12 mouse cellular contexts compared by ENCODE assay signal in genomic region chr1:168402683-168403082, GRCm38 (mm10). TPM values are rescaled to one million over a fixed set of nuclear protein-coding genes. Genes with fewer than 3 reads are reported as not detected.
DNase-seq lines count a peak whose midpoint lies in the region; ATAC-seq and TF ChIP-seq lines count a peak whose summit lies in the region.
"Had no signal": no experiment of that assay in that cellular context is flagged by ENCODE, and none has a peak within 500 bp of the region (broad histone marks: within the 10 kb centered on the region; RNA-seq: fewer than 3 reads in every experiment).

No protein-coding gene starts in this region.

- intact Hi-C loops in left cerebral cortex, postnatal 25 days (cut with DNase I): no loop called here

- no peak for TF ChIP-seq CTCF in cerebellum, adult 2 months (IDR thresholded peaks at IDR 0.05; ENCODE audit: borderline replicate concordance, insufficient read depth, low read depth, low read length)

- no peaks in the 10 kb centered on the region for H3K27me3 ChIP-seq in heart, embryonic 12.5 days (replicated peaks)
- no peaks in the 10 kb centered on the region for H3K27me3 ChIP-seq in kidney, embryonic 16.5 days (ENCODE audit: insufficient read depth, low read length)
- no peaks in the 10 kb centered on the region for H3K27me3 ChIP-seq in forebrain, embryonic 11.5 days (ENCODE audit: control insufficient read depth, insufficient read depth, low read length)
- H3K27me3 ChIP-seq in limb, embryonic 14.5 days (ENCODE audit: control insufficient read depth, insufficient read depth, low read length): no peaks in the 10 kb centered on the region
- no peaks in the 10 kb centered on the region for H3K27me3 ChIP-seq in cerebellum, adult 2 months (ENCODE audit: control insufficient read depth, insufficient read depth, low read length)
- H3K27me3 ChIP-seq: lung, embryonic 15.5 days had no signal

- H3K36me3 ChIP-seq in heart, embryonic 12.5 days: peaks cover 27% of the 10 kb centered on the region
- H3K36me3 ChIP-seq in kidney, embryonic 16.5 days (ENCODE audit: insufficient read depth, low read length): peaks cover 26% of the 10 kb centered on the region
- H3K36me3 ChIP-seq in forebrain, embryonic 11.5 days (ENCODE audit: control insufficient read depth, insufficient read depth, low read length): no peaks in the 10 kb centered on the region; the same call in 1 of the 2 replicates
- H3K36me3 ChIP-seq in limb, embryonic 14.5 days (ENCODE audit: control insufficient read depth, insufficient read depth, low read length): peaks cover 2% of the 10 kb centered on the region; the same call in 1 of the 2 replicates
- H3K36me3 ChIP-seq: G1E had no signal

- TF ChIP-seq POLR2A in limb, embryonic 14.5 days (IDR thresholded peaks at IDR 0.05; ENCODE audit: borderline replicate concordance, extremely low read depth, insufficient read depth, insufficient read length): no peak
- no peak for TF ChIP-seq POLR2A in cerebellum, adult 2 months (IDR thresholded peaks at IDR 0.05; ENCODE audit: borderline replicate concordance, insufficient read depth, low read length)

- no peak overlapping the region for H3K4me2 ChIP-seq in heart, embryonic 12.5 days
- H3K4me2 ChIP-seq in kidney, embryonic 16.5 days (replicated peaks; ENCODE audit: low read depth, low read length): no peak overlapping the region
- H3K4me2 ChIP-seq in forebrain, embryonic 11.5 days (ENCODE audit: low read depth, low read length, severe bottlenecking): no peak overlapping the region
- no peak overlapping the region for H3K4me2 ChIP-seq in limb, embryonic 14.5 days (replicated peaks; ENCODE audit: low read depth, low read length, severe bottlenecking)
- H3K4me2 ChIP-seq: lung, embryonic 15.5 days had no signal

- H3K4me1 ChIP-seq in heart, embryonic 12.5 days (replicated peaks): peaks cover 53% of the 10 kb centered on the region
- H3K4me1 ChIP-seq in kidney, embryonic 16.5 days (ENCODE audit: insufficient read depth, low read length): peaks cover 53% of the 10 kb centered on the region
- peaks cover 13% of the 10 kb centered on the region for H3K4me1 ChIP-seq in forebrain, embryonic 11.5 days (replicated peaks; ENCODE audit: control insufficient read depth, insufficient read depth, low read length)
- H3K4me1 ChIP-seq in limb, embryonic 14.5 days (ENCODE audit: control insufficient read depth, insufficient read depth, low read length): peaks cover 27% of the 10 kb centered on the region
- no peaks in the 10 kb centered on the region; the same call in none of the 2 replicates for H3K4me1 ChIP-seq in cerebellum, adult 2 months (ENCODE audit: control insufficient read depth, insufficient read depth, low read length)

- ATAC-seq in heart, embryonic 12.5 days (ENCODE audit: insufficient number of reproducible peaks, low FRiP score): no peak
- ATAC-seq in kidney, embryonic 16.5 days (ENCODE audit: low FRiP score, low TSS enrichment): peak; percentile 49
- no peak for ATAC-seq in forebrain, embryonic 11.5 days (replicated peaks; ENCODE audit: low FRiP score)
- peak; percentile 32; the same call in 1 of the 2 replicates for ATAC-seq in limb, embryonic 14.5 days (ENCODE audit: low FRiP score, low read depth)

- peak; percentile 73 for DNase-seq in heart, adult 11 months
- no peak for DNase-seq in kidney, adult 11 months
- peak; percentile 54 for DNase-seq in forebrain, embryonic 11.5 days (ENCODE audit: low spot score)
- DNase-seq in limb, embryonic 14.5 days (ENCODE audit: low spot score): peak; percentile 78
- no peak for DNase-seq in left cerebral cortex, postnatal 25 days (ENCODE audit: low spot score in 2 of 2)
- DNase-seq in cerebellum, adult 2 months: no peak
- DNase-seq: heart, adult 2 months; thymus, adult 18-20 months had no signal

- H3K9ac ChIP-seq in heart, embryonic 12.5 days: no peak overlapping the region
- no peak overlapping the region for H3K9ac ChIP-seq in kidney, embryonic 16.5 days (replicated peaks; ENCODE audit: low read length)
- H3K9ac ChIP-seq in forebrain, embryonic 11.5 days (ENCODE audit: low read length): no peak overlapping the region
- no peak overlapping the region for H3K9ac ChIP-seq in limb, embryonic 14.5 days (ENCODE audit: low read depth, low read length, severe bottlenecking)
- H3K9ac ChIP-seq: lung, embryonic 15.5 days had no signal

- no peak overlapping the region for H3K4me3 ChIP-seq in heart, embryonic 12.5 days
- H3K4me3 ChIP-seq in kidney, embryonic 16.5 days (ENCODE audit: low read length): no peak overlapping the region
- no peak overlapping the region for H3K4me3 ChIP-seq in forebrain, embryonic 11.5 days (ENCODE audit: low read depth, low read length)
- H3K4me3 ChIP-seq in limb, embryonic 14.5 days (replicated peaks; ENCODE audit: low read length): no peak overlapping the region
- no peak overlapping the region for H3K4me3 ChIP-seq in cerebellum, adult 2 months (replicated peaks; ENCODE audit: insufficient read depth, low read depth, low read length)
- H3K4me3 ChIP-seq: heart, adult 2 months; lung, embryonic 15.5 days had no signal

- H3K9me3 ChIP-seq in heart, embryonic 12.5 days (replicated peaks): no peaks in the 10 kb centered on the region
- no peaks in the 10 kb centered on the region for H3K9me3 ChIP-seq in kidney, embryonic 16.5 days (ENCODE audit: low read length)
- no peaks in the 10 kb centered on the region for H3K9me3 ChIP-seq in forebrain, embryonic 11.5 days (ENCODE audit: control insufficient read depth, low read length)
- no peaks in the 10 kb centered on the region for H3K9me3 ChIP-seq in limb, embryonic 14.5 days (ENCODE audit: control insufficient read depth, low read length)
- H3K9me3 ChIP-seq: lung, embryonic 15.5 days had no signal

- WGBS in heart, embryonic 12.5 days: 45% methylated on average over 7 of the region's 7 CpGs
- WGBS in kidney, embryonic 16.5 days: 29% methylated on average over 7 of the region's 7 CpGs
- 73% methylated on average over 7 of the region's 7 CpGs for WGBS in forebrain, embryonic 11.5 days
- 33% methylated on average over 7 of the region's 7 CpGs for WGBS in limb, embryonic 14.5 days
- 68% methylated on average over 7 of the region's 7 CpGs for WGBS in cerebellum, adult 2 months

- H3K27ac ChIP-seq in heart, embryonic 12.5 days (ENCODE audit: poor library complexity, severe bottlenecking): no peak overlapping the region
- H3K27ac ChIP-seq in kidney, embryonic 16.5 days (ENCODE audit: low read length): no peak overlapping the region
- H3K27ac ChIP-seq in forebrain, embryonic 11.5 days (ENCODE audit: low read depth, low read length): no peak overlapping the region
- H3K27ac ChIP-seq in limb, embryonic 14.5 days (replicated peaks; ENCODE audit: low read depth, low read length): no peak overlapping the region
- H3K27ac ChIP-seq in cerebellum, adult 2 months (ENCODE audit: insufficient read depth, low read length): no peak overlapping the region
- H3K27ac ChIP-seq: heart, adult 2 months; lung, embryonic 15.5 days had no signal

RNA-seq across cellular contexts. Expression of gene Pbx1, which starts 29.4 kb away (rescaled TPM):
- polyA plus RNA-seq in heart, embryonic 12.5 days (2016; fragmentation: Nextera tagmentation; extraction: Ambion mirVana): 26.2 and 26.3 TPM in 2 replicates
- 67.3 and 75.5 TPM in 2 replicates for polyA plus RNA-seq in kidney, embryonic 16.5 days (2015; fragmentation: Nextera tagmentation; extraction: Ambion mirVana)
- 45.8 and 51.1 TPM in 2 replicates for polyA plus RNA-seq in forebrain, embryonic 11.5 days (2014; fragmentation: Nextera tagmentation; extraction: Ambion mirVana)
- 48.2 and 59.9 TPM in 2 replicates for polyA plus RNA-seq in limb, embryonic 14.5 days (2012; rRNA removed)
- 26.5 and 32.1 TPM in 2 replicates for polyA plus RNA-seq in limb, embryonic 14.5 days (2014; fragmentation: Nextera tagmentation; extraction: Ambion mirVana)
- 100 to 1,000 TPM; 129 to 137 TPM for total RNA-seq in left cerebral cortex, postnatal 25 days (2021)
- polyA plus RNA-seq in cerebellum, adult 2 months (2012; rRNA removed): 34.9 and 38.1 TPM in 2 replicates
- polyA plus RNA-seq: G1E had no signal

Comparison
In these comparisons a context has a peak if more than half of its experiments do, and no peak if none do; other contexts are left out.
1. DNase-seq: peak in heart, adult 11 months (single experiment), forebrain, embryonic 11.5 days (single experiment) and limb, embryonic 14.5 days (single experiment); none in kidney, adult 11 months (single experiment), left cerebral cortex, postnatal 25 days (0 of 2) and cerebellum, adult 2 months (0 of 2).
2. ATAC-seq: peak in kidney, embryonic 16.5 days (single experiment) and limb, embryonic 14.5 days (single experiment); none in heart, embryonic 12.5 days (single experiment) and forebrain, embryonic 11.5 days (single experiment).